Mouse (Mus musculus) liver, adult 2 months (tissue): ENCODE data around the gene Cyp2c50. TPM values are rescaled to one million over a fixed set of nuclear protein-coding genes. Genes with fewer than 3 reads are reported as not detected.
"Not testable (repeated sequence)": the region's sequence is repeated elsewhere in the genome, so short reads cannot be mapped to it uniquely, and the experiment has no call there.

Experiments
- DNase-seq: peaks from one replicate; pipeline ENCODE4 v3.0.0-alpha.2; 2011; ENCODE audit warnings: low read depth, low spot score; ENCODE audit errors: extremely low read depth
- H3K27ac ChIP-seq: fragments of 200-500 bp; replicated peaks from 2 replicates; pipeline ENCODE4 v1.5.1; 2012; ENCODE audit warnings: low read depth, mild to moderate bottlenecking, control low read depth, inconsistent platforms, low read length; ENCODE audit not compliant: insufficient read depth
- H3K27me3 ChIP-seq: fragments of 200-500 bp; 2 replicates; pipeline ENCODE4 v1.6.1; 2012; ENCODE audit warnings: mild to moderate bottlenecking, moderate library complexity, low read length, inconsistent platforms; ENCODE audit not compliant: control insufficient read depth, insufficient read depth
- H3K36me3 ChIP-seq: fragments of 200-500 bp; 2 replicates; pipeline ENCODE4 v1.6.1; 2012; ENCODE audit warnings: low read length, inconsistent platforms; ENCODE audit not compliant: control insufficient read depth, insufficient read depth
- H3K4me1 ChIP-seq: fragments of 200-500 bp; 2 replicates; pipeline ENCODE4 v1.6.1; 2011; ENCODE audit warnings: low read length; ENCODE audit not compliant: control insufficient read depth, insufficient read depth
- H3K4me3 ChIP-seq: fragments of 200-500 bp; 2 replicates; pipeline ENCODE4 v1.5.1; 2011; ENCODE audit warnings: low read depth, mild to moderate bottlenecking, control low read depth, low read length, moderate library complexity; ENCODE audit not compliant: insufficient read depth
- H3K79me2 ChIP-seq: fragments of 200-500 bp; 2 replicates; pipeline ENCODE4 v1.6.1; 2012; ENCODE audit warnings: inconsistent platforms, mild to moderate bottlenecking, low read length, moderate library complexity; ENCODE audit not compliant: control insufficient read depth, insufficient read depth
- H3K9ac ChIP-seq: fragments of 200-500 bp; 2 replicates; pipeline ENCODE4 v1.6.1; 2012; ENCODE audit warnings: low read depth, mild to moderate bottlenecking, control low read depth, inconsistent platforms, low read length
- CTCF ChIP-seq: fragments of 200-500 bp; IDR thresholded peaks from 2 replicates; pipeline ENCODE4 v1.5.1; 2011; ENCODE audit warnings: low read depth, low read length, control low read depth
- POLR2A ChIP-seq: fragments of 200-500 bp; IDR thresholded peaks from 2 replicates; pipeline ENCODE4 v1.6.1; 2011; ENCODE audit warnings: low read length, control low read depth; ENCODE audit not compliant: insufficient read depth; ENCODE audit errors: extremely low read depth
- WGBS: fragments of 180-500 bp; shearing (Covaris S2); methylation state at CpG from one replicate; pipeline ENCODE4 v1.1.7; 2018; 5-methylcytosine and 5-hydroxymethylcytosine counted together
- polyA plus RNA-seq: library from polyadenylated mRNA; depleted of rRNA; stranded (reverse); fragments of >200 nt; gene quantifications from 2 replicates; pipeline ENCODE4 v1.2.3, GENCODE M21; 2012; rRNA removed
- total RNA-seq: library from RNA; depleted of rRNA; stranded (reverse); fragments of >200 nt; gene quantifications from 2 replicates; pipeline ENCODE4 v1.2.3, GENCODE M21; 2014; rRNA removed

The Cyp2c50 gene
- total RNA-seq (1,134 and 2,041 TPM in 2 replicates), polyA plus RNA-seq (617 and 644 TPM in 2 replicates)

- not testable (repeated sequence) for H3K4me1 ChIP-seq, H3K27me3 ChIP-seq, H3K79me2 ChIP-seq, H3K36me3 ChIP-seq
- H3K4me3 ChIP-seq, result peak within 1 kb of the TSS; percentile 57
- H3K9ac ChIP-seq, result peak within 1 kb of the TSS; percentile 54
- WGBS, result 28% methylated on average over 1 of the region's 1 CpGs
- peak; percentile 90 for DNase-seq
- H3K27ac ChIP-seq, result peak within 1 kb of the TSS; percentile 85
Measured at GRCm38 (mm10) chr19:40089421-40089820, at the start of gene Cyp2c50. Gene Cyp2c50, plus strand, starts transcription at chr19:40089688.

- Histone ChIP-seq H3K9ac (peak within 1 kb of the TSS; percentile 61; the same call in 1 of the 2 replicates), H3K27ac (0 out of 2 replicates have a peak within 1 kb of the TSS, but pooled peaks have one; percentile 7), H3K27me3 (no peaks in the 10 kb centered on the region), H3K4me3 (peak within 1 kb of the TSS; percentile 68), H3K36me3 (peaks cover 6% of the 10 kb centered on the region), H3K4me1 (peaks cover 2% of the 10 kb centered on the region; the same call in 1 of the 2 replicates), H3K79me2 (no peaks in the 10 kb centered on the region)
- TF ChIP-seq POLR2A, result no peak
- TF ChIP-seq CTCF, result no peak
- DNase-seq, result peak; percentile 91
Measured at GRCm38 (mm10) chr19:40073701-40074100, 15.8 kb upstream of the Cyp2c50 start, which contains the start of gene Cyp2c54. Gene Cyp2c54, minus strand, starts transcription at chr19:40073827.

- peak; percentile 98 for DNase-seq
- H3K27me3 ChIP-seq, result no peaks in the 10 kb centered on the region
- H3K4me1 ChIP-seq, result peaks cover 3% of the 10 kb centered on the region; the same call in 1 of the 2 replicates
- no peaks in the 10 kb centered on the region for H3K79me2 ChIP-seq
- H3K9ac ChIP-seq, result no peak overlapping the region
- WGBS, result 36% methylated on average over 1 of the region's 1 CpGs
- H3K4me3 ChIP-seq, result no peak overlapping the region
- no peak overlapping the region for H3K27ac ChIP-seq
- TF ChIP-seq CTCF (no peak), POLR2A (no peak)
- peaks cover 2% of the 10 kb centered on the region; the same call in 1 of the 2 replicates for H3K36me3 ChIP-seq
Measured at GRCm38 (mm10) chr19:40088381-40088780, 1.1 kb upstream of the Cyp2c50 start.

- Histone ChIP-seq H3K79me2 (no peaks in the 10 kb centered on the region), H3K27ac (no peak overlapping the region), H3K4me3 (peak overlapping the region; percentile 57; the same call in 1 of the 2 replicates), H3K9ac (no peak overlapping the region), H3K36me3 (peaks cover 2% of the 10 kb centered on the region; the same call in 1 of the 2 replicates), H3K4me1 (peaks cover 3% of the 10 kb centered on the region; the same call in 1 of the 2 replicates), H3K27me3 (no peaks in the 10 kb centered on the region)
- 17% methylated on average over 3 of the region's 3 CpGs for WGBS
- DNase-seq, result peak; percentile 84
- TF ChIP-seq POLR2A (no peak), CTCF (no peak)
Measured at GRCm38 (mm10) chr19:40091111-40091510, 1.6 kb downstream of the Cyp2c50 start.

- H3K36me3 ChIP-seq, H3K79me2 ChIP-seq, DNase-seq, H3K9ac ChIP-seq, H3K4me1 ChIP-seq, H3K27me3 ChIP-seq, H3K27ac ChIP-seq, H3K4me3 ChIP-seq: not testable (repeated sequence)
- 81% methylated on average over 13 of the region's 13 CpGs for WGBS
Measured at GRCm38 (mm10) chr19:40119624-40120023, 30.1 kb downstream of the Cyp2c50 start.

GRCm38 (mm10) chr19:40125165-40125564 is 35.7 kb downstream of the Cyp2c50 start:
- not testable (repeated sequence) for H3K4me1 ChIP-seq
- WGBS, result 86% methylated on average over 3 of the region's 3 CpGs

GRCm38 (mm10) chr19:40126996-40127395 is 37.5 kb downstream of the Cyp2c50 start:
- not testable (repeated sequence) for H3K79me2 ChIP-seq, H3K4me3 ChIP-seq, DNase-seq, H3K27me3 ChIP-seq, H3K4me1 ChIP-seq, H3K27ac ChIP-seq, H3K36me3 ChIP-seq, H3K9ac ChIP-seq
- 64% methylated on average over 2 of the region's 2 CpGs for WGBS

More at GRCm38 (mm10) chr19:40125165-40125564, 35.7 kb downstream of the Cyp2c50 start:
- not testable (repeated sequence) for H3K27ac ChIP-seq, H3K36me3 ChIP-seq, DNase-seq, H3K27me3 ChIP-seq, H3K9ac ChIP-seq, H3K79me2 ChIP-seq, H3K4me3 ChIP-seq
